Mouse (Mus musculus) gastrocnemius, adult 2 months (tissue): Measurements from ENCODE around the gene Lmna. TPM values are rescaled to one million over a fixed set of nuclear protein-coding genes. Genes with fewer than 3 reads are reported as not detected.

Experiments used
- DNase-seq: peaks from one replicate; pipeline ENCODE4 v3.0.0; 2022
- H3K27ac ChIP-seq: fragments of 200-600 bp; 2 replicates; pipeline ENCODE4 v1.8.1; 2022; ENCODE audit warnings: mild to moderate bottlenecking
- H3K4me3 ChIP-seq: fragments of 200-600 bp; 2 replicates; pipeline ENCODE4 v1.8.1; 2022; ENCODE audit warnings: mild to moderate bottlenecking, moderate library complexity
- CTCF ChIP-seq: fragments of 200-600 bp; IDR thresholded peaks from 2 replicates; pipeline ENCODE4 v1.8.1; 2022; ENCODE audit warnings: antibody characterized with exemption, mild to moderate bottlenecking, moderate library complexity
- intact Hi-C: fragments of 180-260 bp; cut with DNase I; formaldehyde crosslinking; loops from one replicate; pipeline ENCODE4 v1.15.1; 2025
- total RNA-seq, 2 experiments: library from RNA; stranded (reverse); gene quantifications; 2 replicates each; pipeline ENCODE4 v1.2.3; 2021

The Lmna gene
- total RNA-seq, 2 experiments from 2014 or later = 67.5 to 82.5 TPM

DNA sequence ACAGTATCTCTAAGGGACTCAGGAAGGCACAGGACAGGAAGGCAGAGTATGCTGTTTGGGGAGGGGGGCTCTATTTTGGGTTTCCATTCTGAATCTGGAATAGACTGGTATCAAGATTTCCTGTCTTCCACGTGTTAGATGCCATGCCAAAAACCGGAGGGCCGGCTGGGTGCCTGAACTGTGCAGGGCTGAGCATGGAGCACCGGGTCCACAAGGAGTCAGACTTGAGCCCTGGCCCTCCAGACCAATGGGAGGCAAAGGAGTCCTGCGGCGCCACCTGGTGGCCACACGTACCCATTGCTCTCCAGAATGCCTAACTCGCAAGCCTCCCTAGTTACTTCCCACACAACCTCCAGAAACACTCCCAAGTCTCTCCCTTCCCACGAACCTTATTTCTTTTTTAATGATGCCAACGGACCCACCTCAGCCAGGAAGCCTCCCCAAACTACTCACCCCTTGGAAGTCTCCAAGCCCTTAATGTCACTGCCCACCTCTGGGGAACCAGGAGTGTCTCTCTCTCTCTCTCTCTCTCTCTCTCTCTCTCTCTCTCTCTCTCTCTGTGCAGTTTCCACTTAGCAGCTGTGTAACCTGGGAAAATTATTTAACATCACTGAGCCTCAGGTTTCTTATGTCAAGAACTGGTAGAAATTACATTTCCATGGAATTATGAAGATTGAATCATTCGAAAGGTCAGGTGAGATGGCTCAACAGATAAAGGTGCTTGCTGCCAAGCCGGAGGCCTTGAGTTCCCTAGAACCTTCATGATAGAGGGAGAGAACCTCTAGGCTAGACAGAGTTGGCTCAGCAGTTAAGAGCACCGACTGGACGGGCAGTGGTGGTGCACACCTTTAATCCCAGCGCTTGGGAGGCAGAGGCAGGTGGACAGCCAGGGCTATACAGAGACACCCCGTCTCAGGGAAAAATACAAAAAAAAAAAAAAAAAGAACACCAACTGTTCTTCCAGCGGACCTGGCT, 16.7 kb upstream of the Lmna start:
- no peak for TF ChIP-seq CTCF
- DNase-seq = peak; percentile 92
- Histone ChIP-seq H3K27ac (peak overlapping the region; percentile 56), H3K4me3 (no peak overlapping the region)
- intact Hi-C loops = loop anchor here (1.0 to 5.0 kb wide), 2 partner anchors 42 to 119 kb away; no protein-coding TSS in a partner anchor

GRCm38 (mm10) chr3:88525021-88525420, 15.3 kb upstream of the Lmna start:
- no peak for DNase-seq

DNA sequence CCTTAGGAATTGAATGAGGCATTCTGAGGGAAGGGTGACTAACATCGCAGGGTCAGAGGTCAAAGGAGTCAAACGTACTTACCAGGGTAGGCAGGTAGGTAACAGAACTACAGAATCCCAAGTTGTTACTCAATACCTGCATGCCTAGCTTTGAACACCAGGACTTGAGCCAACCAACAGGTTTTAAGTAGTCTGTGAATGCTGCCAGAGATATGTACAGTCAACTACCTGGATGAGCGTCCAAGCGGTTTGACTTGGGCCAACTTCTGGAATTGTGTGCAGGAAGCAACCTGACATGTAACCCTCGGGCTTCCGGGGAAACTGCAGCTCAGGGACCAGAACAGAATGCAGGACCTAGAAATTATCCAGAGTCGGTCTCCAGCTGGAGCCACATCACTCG, 13.3 kb upstream of the Lmna start:
- intact Hi-C loops = no loop called here
- TF ChIP-seq CTCF = no peak
- DNase-seq = no peak
- H3K27ac ChIP-seq = no peak overlapping the region
- H3K4me3 ChIP-seq = no peak overlapping the region

More at GRCm38 (mm10) chr3:88525021-88525420, 15.3 kb upstream of the Lmna start:
- no peak for TF ChIP-seq CTCF
- intact Hi-C loops = loop anchor here (5.0 kb wide), 1 partner anchor 118 kb away; no protein-coding TSS in a partner anchor
- no peak overlapping the region for H3K27ac ChIP-seq
- H3K4me3 ChIP-seq = no peak overlapping the region

DNA sequence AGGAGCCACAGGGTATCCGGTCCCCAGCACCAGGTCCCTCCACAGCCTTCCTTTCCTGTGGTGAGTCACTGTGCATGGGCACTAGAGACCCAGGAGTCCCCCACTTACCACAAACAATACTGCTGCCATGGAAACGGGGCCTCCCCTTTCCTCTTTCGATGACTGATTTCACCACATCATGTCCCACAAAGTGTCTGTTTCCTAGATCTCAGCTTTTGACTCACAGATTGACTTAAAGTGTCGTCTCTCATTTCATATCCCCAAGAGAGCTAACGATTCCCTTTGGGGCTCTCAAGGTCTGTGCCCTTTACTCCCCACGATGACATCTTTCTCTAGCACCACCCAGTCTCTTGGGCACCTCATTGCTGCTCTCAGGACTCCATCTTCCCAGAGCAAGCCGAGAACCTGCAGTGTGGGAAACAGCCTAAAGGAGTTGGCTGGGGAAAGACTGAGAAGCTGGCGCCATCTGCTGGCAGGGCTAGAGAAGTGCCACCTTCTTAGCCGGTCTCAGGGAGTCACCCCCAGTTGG, 12.1 kb upstream of the Lmna start:
- 0 out of 2 replicates have a peak overlapping the region, but pooled peaks have one; percentile 6 for H3K27ac ChIP-seq
- no peak overlapping the region for H3K4me3 ChIP-seq
- TF ChIP-seq CTCF = no peak
- DNase-seq = peak; percentile 84
- intact Hi-C loops = loop anchor here (1.0 kb wide), 2 partner anchors 34 to 39 kb away; no protein-coding TSS in a partner anchor

- intact Hi-C loops = no loop called here
- TF ChIP-seq CTCF = no peak
- DNase-seq = no peak
Measured at GRCm38 (mm10) chr3:88521156-88521555, 11.4 kb upstream of the Lmna start.

DNA sequence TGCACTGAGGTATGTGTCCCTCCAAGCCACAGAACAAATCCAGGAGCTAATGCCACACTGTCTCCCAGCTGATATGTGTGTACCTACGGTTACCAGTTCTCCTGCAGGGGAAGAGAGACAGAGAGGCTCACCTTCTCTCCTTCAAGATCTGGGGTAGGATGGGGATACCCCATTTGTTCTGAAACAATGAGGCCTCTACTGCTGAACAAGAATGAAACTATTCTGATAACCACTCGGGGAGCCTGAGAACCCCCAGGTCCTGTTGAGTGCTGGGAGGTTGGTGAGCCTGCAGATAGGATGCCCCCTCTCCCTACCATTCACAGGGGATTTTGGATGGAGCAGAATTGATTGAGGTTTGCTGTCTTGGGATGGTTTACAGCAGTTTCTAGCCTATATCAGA, 10.3 kb upstream of the Lmna start:
- Histone ChIP-seq H3K4me3 (no peak overlapping the region), H3K27ac (no peak overlapping the region)
- no peak for DNase-seq
- no peak for TF ChIP-seq CTCF
- intact Hi-C loops = no loop called here

More at GRCm38 (mm10) chr3:88521156-88521555, 11.4 kb upstream of the Lmna start:
- H3K4me3 ChIP-seq = no peak overlapping the region
- H3K27ac ChIP-seq = no peak overlapping the region

GRCm38 (mm10) chr3:88518411-88518810, 8.7 kb upstream of the Lmna start:
- Histone ChIP-seq H3K4me3 (no peak overlapping the region), H3K27ac (no peak overlapping the region)
- intact Hi-C loops = no loop called here
- no peak for DNase-seq
- no peak for TF ChIP-seq CTCF

DNA sequence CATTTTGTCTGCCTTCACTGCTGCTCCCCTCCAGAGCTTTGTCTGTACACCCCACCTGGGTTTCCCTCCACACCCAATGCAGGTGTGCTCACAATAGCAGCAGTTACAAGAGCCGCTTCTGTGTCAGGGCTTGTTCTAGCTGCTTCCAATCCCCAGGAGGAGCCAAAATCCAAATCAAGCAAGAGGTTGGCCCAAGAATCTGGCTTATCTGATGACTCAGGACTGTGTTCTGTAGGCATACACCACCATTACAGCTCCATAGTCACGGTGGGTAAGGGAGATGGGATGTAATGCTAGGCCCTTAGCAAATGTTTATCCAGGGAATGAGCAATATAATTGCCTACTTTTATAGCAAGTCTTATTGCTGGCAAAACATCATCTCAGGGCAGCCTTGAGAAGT, 6.7 kb upstream of the Lmna start:
- DNase-seq = no peak
- Histone ChIP-seq H3K4me3 (no peak overlapping the region), H3K27ac (no peak overlapping the region)
- no peak for TF ChIP-seq CTCF
- intact Hi-C loops = no loop called here

DNA sequence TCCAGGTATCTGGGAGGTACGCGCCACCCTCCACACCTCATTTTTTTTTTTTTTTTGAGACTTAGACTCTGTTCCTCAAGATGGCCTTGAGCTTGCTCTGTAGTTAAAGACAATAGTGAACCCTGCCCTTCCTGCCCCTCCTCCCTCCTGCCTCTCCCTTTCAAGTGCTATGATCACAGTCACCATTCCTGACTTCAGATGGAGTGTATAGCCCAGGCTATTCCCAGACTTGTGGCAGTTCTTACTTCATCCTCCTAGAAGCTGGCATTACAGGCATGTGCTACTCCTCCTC, 5.3 kb upstream of the Lmna start:
- intact Hi-C loops = no loop called here
- no peak for DNase-seq
- Histone ChIP-seq H3K4me3 (no peak overlapping the region), H3K27ac (no peak overlapping the region)
- TF ChIP-seq CTCF = no peak

DNA sequence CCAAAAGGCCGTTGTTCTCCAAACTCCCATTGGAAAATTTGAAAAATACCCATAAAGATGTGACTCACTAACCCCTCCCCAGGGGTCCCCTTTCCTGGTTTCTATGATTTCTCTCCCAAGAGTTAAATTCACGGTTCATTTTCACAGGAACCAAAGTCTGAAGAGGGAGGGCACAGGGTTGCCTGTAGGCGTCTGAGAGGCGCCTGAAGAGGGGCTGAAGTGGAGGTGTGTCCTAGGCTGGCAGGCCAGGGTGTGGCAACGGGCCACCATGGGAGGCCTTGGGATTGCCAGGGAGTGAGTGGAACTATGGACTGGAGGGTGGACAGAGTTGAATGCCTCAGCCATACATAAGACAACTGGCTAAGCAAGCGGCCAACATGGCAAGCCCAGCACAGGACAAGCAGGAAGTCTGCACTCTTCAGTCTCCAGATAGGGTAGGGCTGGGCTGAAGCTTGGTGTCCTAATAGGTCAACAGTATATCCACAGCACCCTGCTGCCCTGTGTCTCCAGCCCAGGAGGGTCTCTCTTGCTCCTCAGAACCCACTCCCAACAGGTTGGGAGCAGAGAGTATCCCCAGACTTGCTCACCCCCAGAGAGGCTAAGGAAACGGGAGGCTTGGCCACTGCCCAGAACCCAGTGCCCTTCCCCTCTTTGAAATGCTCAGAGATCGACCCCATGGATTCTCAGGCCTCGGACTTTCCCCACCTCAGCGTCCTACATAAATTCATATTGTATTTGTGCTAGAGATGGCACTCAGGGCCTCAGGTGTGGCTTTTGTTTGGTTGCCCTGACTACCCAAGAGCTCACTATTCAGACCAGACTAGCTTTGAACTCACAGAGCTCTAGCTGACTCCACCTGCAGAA, 4.7 kb upstream of the Lmna start:
- DNase-seq = no peak
- H3K27ac ChIP-seq = peak overlapping the region; percentile 83
- intact Hi-C loops = no loop called here
- no peak for TF ChIP-seq CTCF
- no peak overlapping the region for H3K4me3 ChIP-seq

DNA sequence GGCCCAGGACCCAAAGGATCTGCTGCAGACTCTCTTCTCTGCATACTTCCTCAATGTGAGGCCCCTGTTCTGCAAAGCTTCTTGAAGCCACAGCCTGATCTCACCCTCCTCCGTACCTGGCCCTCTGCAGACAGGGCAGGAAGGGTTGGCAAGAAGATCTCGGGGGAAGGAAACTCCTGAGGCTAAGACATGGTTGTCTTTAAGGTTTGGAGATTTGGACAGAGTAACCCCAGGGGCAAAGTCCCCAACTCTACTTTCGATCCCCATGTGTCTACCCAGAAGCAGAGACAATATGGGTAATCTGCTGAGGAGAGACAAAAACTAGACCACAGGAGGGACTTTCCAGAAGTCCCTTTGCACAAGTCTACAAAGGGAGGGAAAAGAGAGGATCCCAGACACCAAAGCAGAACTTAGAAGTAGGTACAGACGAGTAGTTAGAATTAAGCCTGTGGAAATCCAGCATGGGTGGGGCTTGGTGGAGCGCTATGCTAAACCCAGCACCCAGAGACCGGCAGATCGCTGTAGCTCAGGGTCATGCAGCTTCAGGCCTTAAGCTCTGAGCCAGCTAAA, 3.9 kb upstream of the Lmna start:
- DNase-seq = no peak
- intact Hi-C loops = no loop called here
- H3K27ac ChIP-seq = peak overlapping the region; percentile 83

GRCm38 (mm10) chr3:88512896-88513545, 3.3 kb upstream of the Lmna start:
- Histone ChIP-seq H3K27ac (peak overlapping the region; percentile 83), H3K4me3 (no peak overlapping the region)
- intact Hi-C loops = no loop called here
- peak; percentile 59 for DNase-seq
- no peak for TF ChIP-seq CTCF

More for the DNA sequence above, 3.9 kb upstream of the Lmna start:
- no peak for TF ChIP-seq CTCF
- H3K4me3 ChIP-seq = no peak overlapping the region
